Mouse (Mus musculus) testis, adult 2 months (tissue): Measurements from ENCODE around the gene Gm43191.

ENCODE experiments used
- CTCF ChIP-seq: fragments of 200-500 bp; IDR thresholded peaks from 2 replicates; pipeline ENCODE4 v1.5.1; 2012; ENCODE audit warnings: low read depth, mild to moderate bottlenecking, inconsistent platforms, low read length, moderate library complexity; ENCODE audit not compliant: control insufficient read depth, insufficient read depth, insufficient replicate concordance
- POLR2A ChIP-seq: fragments of 200-500 bp; IDR thresholded peaks from 2 replicates; pipeline ENCODE4 v1.6.1; 2012; ENCODE audit warnings: low read depth, mild to moderate bottlenecking, inconsistent platforms, low read length, moderate library complexity; ENCODE audit not compliant: control insufficient read depth

- no peak for TF ChIP-seq CTCF
- TF ChIP-seq POLR2A: no peak
These were observed 22.0 kb downstream of the Gm43191 start for GRCm38 (mm10) chr3:116658928-116659565.
